Mouse (Mus musculus): ENCODE measurements at regions not wholly inside any gene's neighbourhood (a gene's known extent, or its start where the extent isn't known, plus 50 kb on each side); places are given as distances from the start of the nearest gene placed in this dataset.
A peak's percentile ranks its signal among the peaks of the same experiment; 100 is the strongest.

- DNase-seq (ENCODE audit: low spot score) = no peak
Observed at GRCm38 (mm10) chr8:35877581-35877980, 112.0 kb downstream of the Gm19410 start.

- no peak for DNase-seq (ENCODE audit: low spot score)
Observed at GRCm38 (mm10) chr8:35881810-35882209, 116.2 kb downstream of the Gm19410 start.

- DNase-seq (ENCODE audit: low spot score) = no peak
Observed at GRCm38 (mm10) chr8:35882638-35883455, 117.3 kb downstream of the Gm19410 start.

GRCm38 (mm10) chr8:35883456-35883780 is 117.8 kb downstream of the Gm19410 start:
- DNase-seq (ENCODE audit: low spot score) = no peak

GRCm38 (mm10) chr8:35884545-35884944 is 119.0 kb downstream of the Gm19410 start:
- no peak for DNase-seq (ENCODE audit: low spot score)

- no peak for DNase-seq (ENCODE audit: low spot score)
Observed at GRCm38 (mm10) chr8:35890083-35890482, 124.5 kb downstream of the Gm19410 start.

- DNase-seq (ENCODE audit: low spot score) = no peak
Observed at GRCm38 (mm10) chr8:35891769-35892168, 126.2 kb downstream of the Gm19410 start.

GRCm38 (mm10) chr8:35898493-35898892 is 132.9 kb downstream of the Gm19410 start:
- no peak for DNase-seq (ENCODE audit: low spot score)

- DNase-seq (ENCODE audit: low spot score) = no peak
Observed at GRCm38 (mm10) chr8:35901490-35901889, 135.9 kb downstream of the Gm19410 start.

GRCm38 (mm10) chr8:35904711-35905450 is 139.3 kb downstream of the Gm19410 start:
- DNase-seq (ENCODE audit: low spot score) = no peak

GRCm38 (mm10) chr8:35907998-35908397 is 142.4 kb downstream of the Gm19410 start:
- DNase-seq (ENCODE audit: low spot score) = no peak

- no peak for DNase-seq (ENCODE audit: low spot score)
Observed at GRCm38 (mm10) chr8:35912264-35912663, 146.7 kb downstream of the Gm19410 start.

- DNase-seq (ENCODE audit: low spot score) = no peak
Observed at GRCm38 (mm10) chr8:35915878-35916518, 150.4 kb downstream of the Gm19410 start.

- DNase-seq (ENCODE audit: low spot score) = no peak
Observed at GRCm38 (mm10) chr8:35917573-35917972, 152.0 kb downstream of the Gm19410 start.

- DNase-seq (ENCODE audit: low spot score) = no peak
Observed at GRCm38 (mm10) chr8:35919451-35919850, 153.9 kb downstream of the Gm19410 start.

- no peak for DNase-seq (ENCODE audit: low spot score)
Observed at GRCm38 (mm10) chr8:35919859-35920675, 154.5 kb downstream of the Gm19410 start.

GRCm38 (mm10) chr8:35924026-35924425 is 158.4 kb downstream of the Gm19410 start:
- DNase-seq (ENCODE audit: low spot score) = no peak

- no peak for DNase-seq (ENCODE audit: low spot score)
Observed at GRCm38 (mm10) chr8:35927408-35927871, 161.8 kb downstream of the Gm19410 start.

- DNase-seq (ENCODE audit: low spot score) = no peak
Observed at GRCm38 (mm10) chr8:35930291-35930690, 164.7 kb downstream of the Gm19410 start.

GRCm38 (mm10) chr8:35933186-35934114 is 167.9 kb downstream of the Gm19410 start:
- peak; percentile 19 for DNase-seq (ENCODE audit: low spot score)

GRCm38 (mm10) chr8:35934115-35934607 is 168.6 kb downstream of the Gm19410 start:
- no peak for DNase-seq (ENCODE audit: low spot score)

Data from ovary, postnatal 36 days (tissue).